ENCODE assay signal across 13 mouse cellular contexts in the genomic region with DNA sequence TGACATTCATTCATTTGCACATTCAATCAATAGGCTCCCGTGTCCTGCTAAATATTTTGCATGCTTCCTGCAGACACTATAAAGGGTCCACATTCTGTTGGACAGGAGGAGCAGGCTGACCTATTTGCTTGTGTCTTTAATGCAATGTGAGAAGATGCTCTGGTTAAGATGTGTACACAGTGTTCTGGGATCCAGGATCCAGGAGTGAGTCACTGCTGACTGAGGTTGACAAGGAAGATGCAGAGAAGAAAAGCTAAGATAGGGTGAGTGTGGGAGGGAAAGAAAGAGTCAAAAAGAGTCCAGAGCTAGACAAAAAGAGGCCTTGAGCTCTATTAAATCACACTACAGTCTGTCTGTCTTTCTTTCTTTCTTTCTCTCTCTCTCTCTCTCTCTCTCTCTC.
"Had no signal": no experiment of that assay in that cellular context is flagged by ENCODE, and none has a peak within 500 bp of the region (broad histone marks: within the 10 kb centered on the region; RNA-seq: fewer than 3 reads in every experiment).

No protein-coding gene starts in this region.

- ATAC-seq: liver, postnatal 0 days; lung, postnatal 0 days had no signal

- DNase-seq: liver, postnatal 0 days; lung, adult 2 months; lung, postnatal 14 days; lung, postnatal 36 days; midbrain, embryonic 14.5 days; retina, postnatal 1 day; right cerebral cortex, postnatal 25 days; right cerebral cortex, postnatal 4 days; spleen, adult 18-20 months; thymus, adult 18-20 months; thymus, postnatal 14 days; thymus, postnatal 36 days had no signal
